Mouse (Mus musculus) midbrain, embryonic 15.5 days (tissue): ENCODE results near the gene H13. TPM values are rescaled to one million over a fixed set of nuclear protein-coding genes. Genes with fewer than 3 reads are reported as not detected.

ENCODE experiments used
- ATAC-seq: fragments of 200-750 bp; cut with Nextera tagmentation; replicated peaks from 2 replicates; pipeline ENCODE4 v1.8.0; 2017; ENCODE audit warnings: moderate TSS enrichment
- H3K27ac ChIP-seq: fragments of 300-500 bp; sonication (generic); 2 replicates; pipeline ENCODE4 v1.5.1; 2015; ENCODE audit warnings: mild to moderate bottlenecking, inconsistent platforms
- H3K27me3 ChIP-seq: fragments of 300-500 bp; sonication (generic); replicated peaks from 2 replicates; pipeline ENCODE4 v1.6.1; 2015; ENCODE audit warnings: inconsistent platforms
- H3K36me3 ChIP-seq: fragments of 300-500 bp; sonication (generic); replicated peaks from 2 replicates; pipeline ENCODE4 v1.6.1; 2015; ENCODE audit warnings: inconsistent platforms
- H3K4me1 ChIP-seq: fragments of 300-500 bp; sonication (generic); 2 replicates; pipeline ENCODE4 v1.6.1; 2015; ENCODE audit warnings: inconsistent platforms
- H3K4me2 ChIP-seq: fragments of 300-500 bp; sonication (generic); 2 replicates; pipeline ENCODE4 v1.6.1; 2015; ENCODE audit warnings: inconsistent platforms, mild to moderate bottlenecking, moderate library complexity
- H3K4me3 ChIP-seq: fragments of 300-500 bp; sonication (generic); 2 replicates; pipeline ENCODE4 v1.5.1; 2015; ENCODE audit warnings: mild to moderate bottlenecking, inconsistent platforms
- H3K9ac ChIP-seq: fragments of 300-500 bp; sonication (generic); 2 replicates; pipeline ENCODE4 v1.6.1; 2015; ENCODE audit warnings: mild to moderate bottlenecking, inconsistent platforms
- H3K9me3 ChIP-seq: fragments of 300-500 bp; sonication (generic); 2 replicates; pipeline ENCODE4 v1.6.1; 2016; ENCODE audit warnings: inconsistent platforms
- WGBS: fragments of 180-500 bp; shearing (Covaris S2); methylation state at CpG from one replicate; pipeline ENCODE4 v1.1.7; 2015; ENCODE audit warnings: mixed read lengths; 5-methylcytosine and 5-hydroxymethylcytosine counted together
- polyA plus RNA-seq: library from polyadenylated mRNA; unstranded; fragments of >200 nt; fragmentation: Nextera tagmentation; extraction: Ambion mirVana; gene quantifications from 2 replicates; pipeline ENCODE4 v1.2.1, GENCODE M21; 2015

H13 gene
- polyA plus RNA-seq, 1 experiment from 2014 or later = 186 TPM

GRCm38 (mm10) chr2:152729013-152729635, 59.9 kb downstream of the H13 start:
- H3K27me3 ChIP-seq = no peaks in the 10 kb centered on the region
- H3K9ac ChIP-seq = no peak overlapping the region
- H3K36me3 ChIP-seq = no peaks in the 10 kb centered on the region
- H3K27ac ChIP-seq = no peak overlapping the region
- 73% methylated on average over 8 of the region's 8 CpGs for WGBS
- peaks cover 5% of the 10 kb centered on the region for H3K4me1 ChIP-seq
- H3K9me3 ChIP-seq = no peaks in the 10 kb centered on the region
- H3K4me2 ChIP-seq = no peak overlapping the region
- ATAC-seq = 0 out of 2 replicates have a peak, but pooled peaks have one; percentile 26
- no peak overlapping the region for H3K4me3 ChIP-seq

GRCm38 (mm10) chr2:152729636-152730020, 60.4 kb downstream of the H13 start:
- H3K27ac ChIP-seq = no peak overlapping the region

GRCm38 (mm10) chr2:152733201-152733600, 63.9 kb downstream of the H13 start:
- no peak for ATAC-seq
- Histone ChIP-seq H3K27me3 (0 out of 2 replicates have a peak, but pooled peaks cover 2% of the 10 kb centered on the region), H3K4me2 (no peak overlapping the region), H3K9ac (no peak overlapping the region), H3K36me3 (no peaks in the 10 kb centered on the region), H3K9me3 (no peaks in the 10 kb centered on the region), H3K4me3 (no peak overlapping the region), H3K27ac (no peak overlapping the region), H3K4me1 (peaks cover 38% of the 10 kb centered on the region)
- 85% methylated on average over 2 of the region's 2 CpGs for WGBS

More at GRCm38 (mm10) chr2:152729636-152730020, 60.4 kb downstream of the H13 start:
- Histone ChIP-seq H3K4me2 (no peak overlapping the region), H3K9me3 (no peaks in the 10 kb centered on the region), H3K27me3 (no peaks in the 10 kb centered on the region), H3K9ac (no peak overlapping the region), H3K4me1 (peaks cover 8% of the 10 kb centered on the region), H3K36me3 (no peaks in the 10 kb centered on the region), H3K4me3 (no peak overlapping the region)
- 27% methylated on average over 7 of the region's 7 CpGs for WGBS
- ATAC-seq = 0 out of 2 replicates have a peak, but pooled peaks have one; percentile 12

GRCm38 (mm10) chr2:152734501-152734900, 65.2 kb downstream of the H13 start:
- Histone ChIP-seq H3K27me3 (0 out of 2 replicates have a peak, but pooled peaks cover 3% of the 10 kb centered on the region), H3K4me3 (peak overlapping the region; percentile 48), H3K4me2 (peak overlapping the region; percentile 86), H3K27ac (peak overlapping the region; percentile 52), H3K9me3 (no peaks in the 10 kb centered on the region), H3K9ac (0 out of 2 replicates have a peak overlapping the region, but pooled peaks have one; percentile 12), H3K4me1 (peaks cover 47% of the 10 kb centered on the region), H3K36me3 (no peaks in the 10 kb centered on the region)
- peak; percentile 1; the same call in 1 of the 2 replicates for ATAC-seq
- 14% methylated on average over 10 of the region's 10 CpGs for WGBS

GRCm38 (mm10) chr2:152734984-152735383, 65.7 kb downstream of the H13 start:
- Histone ChIP-seq H3K9ac (peak overlapping the region; percentile 12; the same call in 1 of the 2 replicates), H3K4me1 (peaks cover 43% of the 10 kb centered on the region), H3K27me3 (0 out of 2 replicates have a peak, but pooled peaks cover 5% of the 10 kb centered on the region), H3K9me3 (no peaks in the 10 kb centered on the region), H3K4me3 (peak overlapping the region; percentile 48), H3K36me3 (no peaks in the 10 kb centered on the region), H3K4me2 (peak overlapping the region; percentile 86), H3K27ac (peak overlapping the region; percentile 64)
- 0% methylated on average over 28 of the region's 28 CpGs for WGBS
- peak; percentile 93 for ATAC-seq

- peaks cover 43% of the 10 kb centered on the region for H3K4me1 ChIP-seq
- peak within 1 kb of the TSS; percentile 64 for H3K27ac ChIP-seq
- H3K9ac ChIP-seq = peak within 1 kb of the TSS; percentile 43
- no peaks in the 10 kb centered on the region for H3K36me3 ChIP-seq
- ATAC-seq = peak; percentile 55
- H3K4me2 ChIP-seq = peak within 1 kb of the TSS; percentile 86
- H3K27me3 ChIP-seq = 0 out of 2 replicates have a peak, but pooled peaks cover 5% of the 10 kb centered on the region
- H3K9me3 ChIP-seq = no peaks in the 10 kb centered on the region
- under 1% methylated on average over 28 of the region's 28 CpGs for WGBS
- peak within 1 kb of the TSS; percentile 48 for H3K4me3 ChIP-seq
Observed at GRCm38 (mm10) chr2:152736090-152736601, 66.9 kb downstream of the H13 start, which contains the start of gene Id1. Gene Id1, plus strand, starts transcription at chr2:152736251.

- peaks cover 48% of the 10 kb centered on the region for H3K4me1 ChIP-seq
Observed at GRCm38 (mm10) chr2:152736748-152737147, 67.5 kb downstream of the H13 start.

GRCm38 (mm10) chr2:152737306-152738221, 68.3 kb downstream of the H13 start:
- 16% methylated on average over 10 of the region's 10 CpGs for WGBS
- Histone ChIP-seq H3K9me3 (no peaks in the 10 kb centered on the region), H3K4me1 (peaks cover 48% of the 10 kb centered on the region), H3K4me2 (peak overlapping the region; percentile 86), H3K27ac (peak overlapping the region; percentile 40; the same call in 1 of the 2 replicates), H3K9ac (peak overlapping the region; percentile 8; the same call in 1 of the 2 replicates), H3K36me3 (no peaks in the 10 kb centered on the region), H3K27me3 (0 out of 2 replicates have a peak, but pooled peaks cover 5% of the 10 kb centered on the region), H3K4me3 (peak overlapping the region; percentile 48)
- no peak for ATAC-seq

More at GRCm38 (mm10) chr2:152736748-152737147, 67.5 kb downstream of the H13 start:
- Histone ChIP-seq H3K36me3 (no peaks in the 10 kb centered on the region), H3K9ac (peak overlapping the region; percentile 43), H3K9me3 (no peaks in the 10 kb centered on the region), H3K27me3 (0 out of 2 replicates have a peak, but pooled peaks cover 5% of the 10 kb centered on the region), H3K4me3 (peak overlapping the region; percentile 48), H3K27ac (0 out of 2 replicates have a peak overlapping the region, but pooled peaks have one; percentile 45), H3K4me2 (peak overlapping the region; percentile 86)
- 0% methylated on average over 22 of the region's 22 CpGs for WGBS
- no peak for ATAC-seq

GRCm38 (mm10) chr2:152738341-152738740, 69.1 kb downstream of the H13 start:
- Histone ChIP-seq H3K27ac (0 out of 2 replicates have a peak overlapping the region, but pooled peaks have one; percentile 12), H3K9me3 (no peaks in the 10 kb centered on the region), H3K4me3 (peak overlapping the region; percentile 48), H3K4me2 (peak overlapping the region; percentile 86), H3K36me3 (no peaks in the 10 kb centered on the region), H3K9ac (0 out of 2 replicates have a peak overlapping the region, but pooled peaks have one; percentile 8), H3K27me3 (0 out of 2 replicates have a peak, but pooled peaks cover 5% of the 10 kb centered on the region), H3K4me1 (peaks cover 48% of the 10 kb centered on the region)
- 57% methylated on average over 2 of the region's 2 CpGs for WGBS
- ATAC-seq = no peak

- H3K9me3 ChIP-seq = no peaks in the 10 kb centered on the region
- peak overlapping the region; percentile 39 for H3K4me3 ChIP-seq
- 1% methylated on average over 34 of the region's 36 CpGs for WGBS
- peak overlapping the region; percentile 38 for H3K9ac ChIP-seq
- peaks cover 48% of the 10 kb centered on the region for H3K4me1 ChIP-seq
- no peaks in the 10 kb centered on the region for H3K36me3 ChIP-seq
- ATAC-seq = 0 out of 2 replicates have a peak, but pooled peaks have one; percentile 8
- peak overlapping the region; percentile 86 for H3K4me2 ChIP-seq
- 0 out of 2 replicates have a peak, but pooled peaks cover 5% of the 10 kb centered on the region for H3K27me3 ChIP-seq
- peak overlapping the region; percentile 37; the same call in 1 of the 2 replicates for H3K27ac ChIP-seq
Observed at GRCm38 (mm10) chr2:152739031-152739841, 70.0 kb downstream of the H13 start.

GRCm38 (mm10) chr2:152739842-152740260, 70.6 kb downstream of the H13 start:
- Histone ChIP-seq H3K27ac (no peak overlapping the region), H3K9me3 (no peaks in the 10 kb centered on the region), H3K4me1 (peaks cover 42% of the 10 kb centered on the region), H3K9ac (no peak overlapping the region), H3K4me2 (peak overlapping the region; percentile 86; the same call in 1 of the 2 replicates), H3K36me3 (no peaks in the 10 kb centered on the region), H3K27me3 (0 out of 2 replicates have a peak, but pooled peaks cover 5% of the 10 kb centered on the region), H3K4me3 (no peak overlapping the region)
- 33% methylated on average over 3 of the region's 3 CpGs for WGBS
- no peak for ATAC-seq
